Mouse (Mus musculus) MEL-GATA-1-ER (cell line): ENCODE measurements around the gene Bhlha15.

Experiments used
- DNase-seq: peaks from one replicate; pipeline ENCODE4 v3.0.0-alpha.2; 2012; ENCODE audit warnings: low read depth; ENCODE audit errors: extremely low read depth

The Bhlha15 gene

GRCm38 (mm10) chr5:144189950-144190583 lies at the start of gene Bhlha15:
Gene Bhlha15, plus strand, starts transcription at chr5:144190286.
- peak; percentile 41 for DNase-seq

- DNase-seq, result no peak
Measured at GRCm38 (mm10) chr5:144143531-144143930, 46.6 kb upstream of the Bhlha15 start.

DNA sequence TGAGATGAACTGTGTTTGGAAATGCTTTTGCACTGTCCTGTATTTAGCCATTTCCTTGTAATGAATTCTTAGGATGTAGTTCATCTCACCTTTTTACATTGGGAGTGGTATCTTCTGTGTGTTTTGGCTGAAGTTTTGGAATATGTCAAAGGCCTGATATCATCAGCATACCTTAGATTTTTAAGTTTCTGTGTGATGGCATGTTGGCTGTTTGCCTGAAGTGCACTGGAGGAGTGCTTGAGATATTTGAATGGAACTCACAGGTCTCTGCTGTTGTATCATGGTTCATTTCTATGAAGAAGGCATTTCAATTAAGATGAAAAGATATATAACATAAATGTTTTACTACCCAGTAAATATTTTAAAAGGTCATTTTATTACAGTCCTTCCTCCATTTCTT lies 43.2 kb upstream of the Bhlha15 start:
- DNase-seq, result no peak

DNA sequence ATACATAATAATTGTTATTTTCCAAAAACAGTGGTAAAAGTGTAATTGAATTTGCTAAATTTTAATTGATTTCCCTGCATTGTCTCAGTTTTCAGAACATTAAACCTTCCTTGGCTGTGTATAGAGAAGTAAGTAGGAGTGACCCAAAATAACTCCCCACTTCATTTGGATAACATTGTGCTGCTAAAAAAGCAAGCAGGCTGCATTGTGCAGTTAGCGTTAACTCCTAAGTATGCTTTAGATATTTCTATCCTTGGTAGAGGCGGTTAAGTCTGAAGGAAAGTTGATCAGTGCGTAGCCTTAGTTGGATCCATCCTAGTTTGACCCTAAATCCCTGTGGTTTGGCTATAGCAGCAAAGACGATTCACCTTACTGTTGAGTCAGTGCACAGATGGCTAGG lies 40.6 kb upstream of the Bhlha15 start:
- no peak for DNase-seq

GRCm38 (mm10) chr5:144151270-144151669 lies 38.8 kb upstream of the Bhlha15 start:
- no peak for DNase-seq

- peak; percentile 47 for DNase-seq
Measured at GRCm38 (mm10) chr5:144154528-144154927, 35.6 kb upstream of the Bhlha15 start.

DNA sequence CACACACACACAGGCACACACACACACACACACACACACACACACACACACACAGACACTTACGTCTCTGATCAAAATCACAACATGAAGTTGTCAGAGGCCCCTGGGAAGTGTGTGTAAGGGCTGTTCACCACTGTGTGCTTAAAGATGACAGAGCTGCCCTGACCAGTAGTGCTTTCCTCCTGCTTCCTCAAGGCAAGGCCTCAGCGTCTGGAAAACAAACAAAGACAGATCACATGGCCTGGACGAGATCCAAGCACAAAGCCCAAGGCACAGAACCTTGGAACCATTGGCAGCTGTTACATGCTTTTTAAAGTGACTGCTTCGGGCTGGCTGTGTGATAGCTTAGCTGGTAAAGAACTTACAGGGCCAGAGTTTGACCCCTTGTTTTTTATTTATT lies 31.5 kb upstream of the Bhlha15 start:
- DNase-seq, result no peak

- no peak for DNase-seq
Measured at GRCm38 (mm10) chr5:144159137-144159536, 30.9 kb upstream of the Bhlha15 start.

GRCm38 (mm10) chr5:144162080-144162812 lies 27.8 kb upstream of the Bhlha15 start:
- no peak for DNase-seq

DNA sequence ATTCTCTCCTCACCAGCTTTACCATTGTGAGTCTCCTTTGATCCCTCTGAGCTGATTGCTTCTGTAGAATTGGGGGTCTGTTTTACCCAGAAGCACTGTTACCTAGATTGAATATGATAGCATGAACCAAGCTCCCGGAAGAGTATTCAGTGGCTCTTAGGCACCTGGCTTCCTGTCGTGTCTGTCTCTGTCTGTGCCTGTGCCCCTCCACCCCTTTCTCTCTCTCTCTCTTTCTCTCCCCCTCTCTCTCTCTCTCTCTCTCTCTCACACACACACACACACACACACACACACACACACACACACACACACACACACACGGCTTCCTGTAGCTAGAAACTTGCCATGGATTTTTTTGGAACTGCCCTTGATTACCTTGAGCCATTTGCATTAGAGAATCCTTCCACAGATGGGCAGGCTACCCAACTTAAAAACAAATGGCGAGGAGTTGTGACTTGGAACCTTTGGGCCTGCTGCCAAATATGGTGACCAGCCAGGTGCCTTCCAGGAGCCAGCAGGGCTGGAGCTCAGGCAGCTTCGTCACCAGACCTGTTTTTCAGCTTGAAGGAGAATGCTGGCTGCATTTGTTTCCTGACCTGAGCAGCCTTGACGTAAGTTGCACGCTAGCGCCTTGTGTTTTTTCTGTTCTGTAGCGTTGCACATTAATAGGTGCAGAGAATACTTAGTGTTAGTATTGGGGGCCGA lies 27.1 kb upstream of the Bhlha15 start:
- no peak for DNase-seq

DNA sequence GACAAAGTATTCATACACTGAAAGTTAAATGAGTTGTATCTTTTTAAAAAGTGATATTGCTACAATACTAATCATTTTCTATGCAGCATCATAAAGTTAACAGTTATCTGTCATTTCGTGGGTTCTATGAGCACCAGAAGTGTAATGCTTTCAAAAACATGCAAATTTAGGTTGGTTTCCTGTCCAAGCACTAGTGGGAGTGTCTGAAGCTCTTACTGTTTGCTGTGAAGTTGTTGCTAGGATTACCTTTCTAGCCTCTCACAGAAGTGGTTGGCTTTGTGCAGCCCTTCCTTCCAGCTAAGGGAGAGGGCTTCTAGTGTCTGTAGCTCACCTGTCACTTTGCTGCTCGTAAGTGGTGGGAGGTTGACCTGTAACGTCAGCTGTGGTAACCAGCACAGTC lies 24.3 kb upstream of the Bhlha15 start:
- no peak for DNase-seq

GRCm38 (mm10) chr5:144169275-144169975 lies 20.7 kb upstream of the Bhlha15 start:
- no peak for DNase-seq

DNA sequence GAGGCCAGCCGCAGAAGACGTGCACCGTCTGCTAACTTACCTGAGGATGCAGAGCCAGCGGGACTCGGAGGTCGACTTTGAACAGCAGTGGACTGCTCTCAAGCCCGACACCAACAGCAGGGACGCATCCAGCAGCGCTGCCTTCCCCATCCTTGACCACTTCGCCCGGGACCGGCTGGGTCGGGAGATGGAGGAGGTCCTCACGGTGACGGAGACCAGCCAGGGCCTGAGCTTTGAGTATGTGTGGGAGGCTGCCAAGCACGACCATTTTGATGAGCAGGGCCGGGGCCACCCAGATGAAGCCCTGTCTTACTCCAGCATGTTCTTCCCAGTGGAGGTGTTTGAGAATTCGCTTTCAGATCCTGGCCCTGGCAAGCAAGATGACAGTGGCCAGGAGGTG lies 16.4 kb upstream of the Bhlha15 start:
- no peak for DNase-seq

DNA sequence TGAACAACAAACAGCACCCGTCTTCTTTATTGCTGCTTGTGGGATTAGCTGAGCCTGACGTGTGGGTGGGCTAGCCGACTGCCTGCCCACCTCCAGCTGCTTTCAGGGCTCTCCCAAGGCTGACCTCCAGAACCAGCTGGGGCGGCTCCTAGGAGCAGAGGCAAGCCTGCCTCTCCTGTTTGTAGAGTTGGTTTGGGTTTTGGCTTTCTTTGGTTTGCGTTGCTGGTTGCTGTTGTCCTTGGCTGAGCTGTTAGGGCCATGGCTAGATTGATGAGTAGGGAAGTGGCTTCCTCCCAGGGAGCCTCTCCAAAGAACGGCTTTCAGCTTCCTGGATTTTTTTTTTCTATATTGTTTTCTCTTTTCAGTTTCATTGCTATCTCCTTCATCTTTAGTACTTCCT lies 11.9 kb upstream of the Bhlha15 start:
- no peak for DNase-seq

GRCm38 (mm10) chr5:144181249-144181648 lies 8.8 kb upstream of the Bhlha15 start:
- DNase-seq, result no peak

DNA sequence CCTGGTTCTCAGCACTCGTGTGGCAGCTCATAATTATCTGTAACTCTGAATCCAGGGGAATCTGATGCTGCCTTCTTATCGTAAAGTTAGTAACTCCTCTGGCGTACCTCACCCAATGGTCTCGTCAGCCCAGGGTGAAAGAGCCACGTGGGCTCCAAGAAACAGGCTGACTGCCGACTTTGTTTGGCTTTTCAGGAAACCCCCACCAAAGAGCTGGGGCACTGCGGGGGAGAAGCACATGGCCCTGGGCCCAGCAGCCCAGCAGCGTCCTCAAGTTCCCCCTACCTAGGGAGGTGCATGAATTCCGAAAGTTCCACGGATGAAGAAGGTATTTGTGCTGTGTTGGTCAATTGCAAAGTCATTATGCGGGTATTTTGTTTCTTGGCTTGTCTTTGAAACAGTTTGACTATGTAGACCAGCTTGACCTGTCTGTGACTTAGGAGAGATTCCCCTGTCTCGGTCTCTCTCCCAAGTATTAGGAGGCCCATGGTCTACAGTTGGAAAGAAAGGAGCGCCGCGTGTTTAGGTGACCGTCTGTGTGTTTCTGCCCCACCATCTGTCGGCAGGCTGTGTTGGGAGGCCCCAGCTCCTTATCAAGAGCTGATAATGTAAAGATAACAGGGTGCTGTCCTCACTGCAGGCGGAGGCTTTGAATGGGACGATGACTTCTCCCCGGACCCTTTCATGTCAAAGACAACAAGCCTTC lies 7.4 kb upstream of the Bhlha15 start:
- no peak for DNase-seq

- DNase-seq, result no peak
Measured at GRCm38 (mm10) chr5:144183248-144183559, 6.9 kb upstream of the Bhlha15 start.

DNA sequence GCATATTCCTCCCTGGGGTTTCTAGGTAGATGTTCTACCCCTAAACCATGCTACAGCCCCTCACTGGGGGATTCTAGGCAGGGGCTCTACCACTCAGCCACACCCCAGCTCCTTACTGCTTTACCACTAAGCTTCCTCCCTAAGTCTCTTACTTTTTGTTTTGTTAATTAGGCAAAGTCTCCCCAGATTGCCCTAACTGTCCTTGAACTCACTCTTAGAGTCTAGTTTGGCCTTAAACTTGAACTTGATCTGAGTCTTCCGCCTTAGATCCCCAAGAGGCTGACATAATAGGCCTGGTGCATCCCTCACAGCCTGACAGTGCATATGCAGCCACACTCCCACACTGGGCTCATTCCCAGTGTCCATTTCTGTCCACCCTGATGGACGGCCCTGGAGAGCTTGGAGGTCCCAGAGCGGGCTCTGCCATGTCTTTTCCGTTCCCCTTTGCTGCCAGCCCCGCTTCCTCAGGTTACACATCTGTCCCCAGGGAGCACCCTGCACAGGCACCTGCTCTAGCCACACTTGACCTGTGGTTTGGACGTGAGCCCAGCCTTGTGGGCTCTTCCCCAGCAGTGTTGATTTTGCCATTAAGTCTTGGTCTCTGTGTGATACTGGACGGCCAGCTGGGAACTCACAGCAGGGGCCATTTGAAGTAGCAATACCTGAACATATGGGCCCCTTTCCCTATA lies 6.3 kb upstream of the Bhlha15 start:
- DNase-seq, result no peak

DNA sequence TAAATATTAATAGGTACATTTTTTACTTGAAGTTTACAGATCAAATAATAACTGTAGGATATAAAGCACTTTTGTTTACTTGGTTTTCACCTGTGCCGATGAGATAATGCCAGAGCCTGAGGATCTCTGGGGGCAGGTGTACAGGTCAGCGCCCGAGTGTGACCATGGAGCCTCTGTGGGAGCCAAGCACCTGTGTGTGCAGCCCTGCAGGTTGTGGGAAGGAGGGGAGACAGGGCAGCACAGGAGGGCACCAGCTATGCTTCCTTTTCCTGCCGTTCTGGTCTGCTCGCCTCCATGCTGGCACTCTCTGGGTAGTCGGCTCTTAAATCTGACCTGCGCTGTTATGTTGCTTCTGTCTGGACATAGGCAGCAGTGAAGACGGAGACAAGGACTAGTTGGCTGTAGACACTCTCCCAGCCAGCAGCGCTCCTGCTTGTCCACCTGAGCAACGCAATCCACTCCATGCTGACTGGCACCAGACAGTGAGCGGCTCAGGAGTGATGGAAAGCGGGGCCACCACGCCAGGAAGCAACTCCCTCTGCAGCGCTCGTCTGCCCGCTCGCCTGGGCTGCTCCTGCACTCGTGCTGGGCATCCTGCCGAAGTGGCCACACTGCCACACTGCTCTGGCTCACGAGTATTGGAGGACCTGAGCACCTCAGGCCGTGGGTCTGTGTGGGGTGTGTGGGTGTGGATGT lies 5.6 kb upstream of the Bhlha15 start:
- no peak for DNase-seq

GRCm38 (mm10) chr5:144188422-144188821 lies 1.7 kb upstream of the Bhlha15 start:
- no peak for DNase-seq
